In genomic region chr17:34325436-34325835, GRCm38 (mm10) we compare ENCODE assay signal across 18 mouse cellular contexts. TPM values are rescaled to one million over a fixed set of nuclear protein-coding genes. Genes with fewer than 3 reads are reported as not detected.
A peak's percentile ranks its signal among the peaks of the same experiment; 100 is the strongest.
DNase-seq lines count a peak whose midpoint lies in the region; ATAC-seq and TF ChIP-seq lines count a peak whose summit lies in the region.
"Had no signal": no experiment of that assay in that cellular context is flagged by ENCODE, and none has a peak within 500 bp of the region (broad histone marks: within the 10 kb centered on the region; RNA-seq: fewer than 3 reads in every experiment).

TSS of gene H2-Eb2 (plus strand) at chr17:34325665.

- H3K36me3 ChIP-seq in stomach, postnatal 0 days (ENCODE audit: control insufficient read depth, insufficient read depth, low read length): no peaks in the 10 kb centered on the region
- H3K36me3 ChIP-seq: heart, embryonic 10.5 days; liver, embryonic 13.5 days; midbrain, embryonic 10.5 days; neural tube, embryonic 13.5 days had no signal

- H3K4me1 ChIP-seq in lung, adult 2 months (ENCODE audit: control insufficient read depth, insufficient read depth, low read length): no peaks in the 10 kb centered on the region
- peaks cover 4% of the 10 kb centered on the region; the same call in 1 of the 2 replicates for H3K4me1 ChIP-seq in bone marrow, adult 2 months (ENCODE audit: control insufficient read depth, insufficient read depth, low read length)
- H3K4me1 ChIP-seq in stomach, postnatal 0 days (replicated peaks; ENCODE audit: control insufficient read depth, insufficient read depth): no peaks in the 10 kb centered on the region
- H3K4me1 ChIP-seq: liver, embryonic 13.5 days; midbrain, embryonic 10.5 days; neural tube, embryonic 13.5 days had no signal

- H3K27me3 ChIP-seq in stomach, postnatal 0 days (ENCODE audit: control insufficient read depth, insufficient read depth, low read length): no peaks in the 10 kb centered on the region
- H3K27me3 ChIP-seq: liver, embryonic 13.5 days; neural tube, embryonic 13.5 days had no signal

- WGBS in lung, adult 2 months: 46% methylated on average over 4 of the region's 4 CpGs
- WGBS in bone marrow, adult 2 months: 55% methylated on average over 4 of the region's 4 CpGs
- 43% methylated on average over 4 of the region's 4 CpGs for WGBS in stomach, postnatal 0 days

- peak within 1 kb of the TSS; percentile 40; the same call in 1 of the 2 replicates for H3K27ac ChIP-seq in bone marrow, adult 2 months (ENCODE audit: control insufficient read depth, insufficient read depth, low read depth, low read length, poor library complexity)
- H3K27ac ChIP-seq in stomach, postnatal 0 days (replicated peaks): no peak within 1 kb of the TSS
- H3K27ac ChIP-seq: heart, embryonic 10.5 days; layer of hippocampus, adult 2 months; liver, embryonic 13.5 days; midbrain, embryonic 10.5 days; neural tube, embryonic 13.5 days had no signal

- no peaks in the 10 kb centered on the region for H3K9me3 ChIP-seq in stomach, postnatal 0 days (ENCODE audit: control insufficient read depth, low read length)
- H3K9me3 ChIP-seq: heart, embryonic 10.5 days; liver, embryonic 13.5 days; midbrain, embryonic 10.5 days; neural tube, embryonic 13.5 days had no signal

- TF ChIP-seq CTCF in lung, adult 2 months (IDR thresholded peaks at IDR 0.05; ENCODE audit: insufficient read depth, low read length): no peak
- TF ChIP-seq CTCF in bone marrow, adult 2 months (IDR thresholded peaks at IDR 0.05; ENCODE audit: control insufficient read depth, insufficient read depth, low read length): no peak
- no peak for TF ChIP-seq CTCF in stomach, postnatal 0 days (IDR thresholded peaks at IDR 0.05; ENCODE audit: low read depth)

- peak; percentile 38 to 41 for DNase-seq in lung, adult 18-20 months
- DNase-seq in lung, adult 2 months: no peak
- DNase-seq in lung, postnatal 36 days: peak; percentile 56
- peak; percentile 23 for DNase-seq in thymus, postnatal 0 days (ENCODE audit: low spot score)
- no peak for DNase-seq in stomach, postnatal 0 days (ENCODE audit: low spot score)
- DNase-seq in layer of hippocampus, postnatal 14 days (ENCODE audit: low spot score in 2 of 2): no peak
- DNase-seq: cerebellum, postnatal 36 days; heart, postnatal 4 days; kidney, adult 11 months; liver, embryonic 13.5 days; right cerebral cortex, postnatal 25 days had no signal

- H3K4me3 ChIP-seq in lung, adult 2 months (replicated peaks; ENCODE audit: extremely low read depth, low read depth, low read length): no peak within 1 kb of the TSS
- no peak within 1 kb of the TSS for H3K4me3 ChIP-seq in bone marrow, adult 2 months (replicated peaks; ENCODE audit: control insufficient read depth, low read depth, low read length)
- H3K4me3 ChIP-seq in stomach, postnatal 0 days (ENCODE audit: low read depth, low read length): no peak within 1 kb of the TSS
- H3K4me3 ChIP-seq: erythroblast, embryonic 14.5 days; heart, embryonic 10.5 days; layer of hippocampus, adult 2 months; liver, embryonic 13.5 days; midbrain, embryonic 10.5 days; neural tube, embryonic 13.5 days had no signal

- no peak for TF ChIP-seq EP300 in stomach, postnatal 0 days (optimal IDR thresholded peaks at IDR 0.05)

- no peak within 1 kb of the TSS for H3K9ac ChIP-seq in stomach, postnatal 0 days (ENCODE audit: low read length)
- H3K9ac ChIP-seq: liver, embryonic 13.5 days; neural tube, embryonic 13.5 days had no signal

- ATAC-seq in stomach, postnatal 0 days (ENCODE audit: low FRiP score, low TSS enrichment): no peak

- no peak within 1 kb of the TSS for H3K4me2 ChIP-seq in stomach, postnatal 0 days (replicated peaks; ENCODE audit: low read depth)
- H3K4me2 ChIP-seq: liver, embryonic 13.5 days; neural tube, embryonic 13.5 days had no signal

- TF ChIP-seq POLR2A in lung, adult 2 months (IDR thresholded peaks at IDR 0.05; ENCODE audit: borderline replicate concordance, extremely low read depth, low read depth, low read length): no peak
- TF ChIP-seq POLR2A in bone marrow, adult 2 months (IDR thresholded peaks at IDR 0.05; ENCODE audit: borderline replicate concordance, control insufficient read depth, low read depth, low read length): no peak

RNA-seq across cellular contexts. Expression of gene H2-Eb2, which starts in this region (rescaled TPM):
- polyA plus RNA-seq in lung, adult 2 months (2012; rRNA removed): 0.63 and 1.2 TPM in 2 replicates
- 0.29 and 0.60 TPM in 2 replicates for polyA plus RNA-seq in bone marrow, adult 2 months (2011; ENCODE audit: insufficient read depth, insufficient read length, low replicate concordance, missing spikeins)
- 2.3 and 3.1 TPM in 2 replicates for polyA plus RNA-seq in thymus, postnatal 0 days (2015; fragmentation: Nextera tagmentation; extraction: Ambion mirVana)
- not detected in 2 replicates for polyA plus RNA-seq in stomach, postnatal 0 days (2015; fragmentation: Nextera tagmentation; extraction: Ambion mirVana)
- total RNA-seq in layer of hippocampus, postnatal 14 days (2021): not detected
- total RNA-seq: heart, postnatal 4 days; layer of hippocampus, adult 2 months; left cerebral cortex, postnatal 25 days had no signal
- polyA plus RNA-seq: erythroblast, embryonic 14.5 days; heart, embryonic 10.5 days; liver, embryonic 13.5 days; midbrain, embryonic 10.5 days had no signal

Comparison
In these comparisons a context has a peak if more than half of its experiments do, and no peak if none do; other contexts are left out.
1. DNase-seq: peak in lung, adult 18-20 months (2 of 2), lung, postnatal 36 days (single experiment) and thymus, postnatal 0 days (single experiment); none in lung, adult 2 months (single experiment), stomach, postnatal 0 days (single experiment) and layer of hippocampus, postnatal 14 days (0 of 2).